Mouse (Mus musculus): ENCODE data around the gene Med24.
A peak's percentile ranks its signal among the peaks of the same experiment; 100 is the strongest.
"Not testable (repeated sequence)": the region's sequence is repeated elsewhere in the genome, so short reads cannot be mapped to it uniquely, and the experiment has no call there.

The Med24 gene

GRCm38 (mm10) chr11:98693201-98693600 lies 36.0 kb downstream of the Med24 start:
- DNase-seq (ENCODE audit: low spot score in 2 of 2), result no peak

GRCm38 (mm10) chr11:98688009-98688408 lies 41.2 kb downstream of the Med24 start:
- DNase-seq (ENCODE audit: low spot score in 2 of 2), result no peak

GRCm38 (mm10) chr11:98686976-98687375 lies 42.3 kb downstream of the Med24 start:
- no peak for DNase-seq (ENCODE audit: low spot score in 2 of 2)

- no peak for DNase-seq (ENCODE audit: low spot score in 2 of 2)
Measured at GRCm38 (mm10) chr11:98685642-98686041, 43.6 kb downstream of the Med24 start.

- DNase-seq (ENCODE audit: low spot score in 2 of 2), result no peak
Measured at GRCm38 (mm10) chr11:98682811-98683210, 46.4 kb downstream of the Med24 start.

GRCm38 (mm10) chr11:98681786-98682745 lies 47.2 kb downstream of the Med24 start, which contains the start of gene Psmd3:
Gene Psmd3 (plus strand): TSS chr11:98682554.
- peak; percentile 97 to 100 for DNase-seq (ENCODE audit: low spot score in 2 of 2)

- no peak for DNase-seq (ENCODE audit: low spot score in 2 of 2)
Measured at GRCm38 (mm10) chr11:98681186-98681585, 48.0 kb downstream of the Med24 start.

GRCm38 (mm10) chr11:98680595-98680994 lies 48.6 kb downstream of the Med24 start:
- not testable (repeated sequence) for DNase-seq (ENCODE audit: low spot score in 2 of 2)

GRCm38 (mm10) chr11:98680023-98680422 lies 49.2 kb downstream of the Med24 start:
- no peak for DNase-seq (ENCODE audit: low spot score in 2 of 2)

GRCm38 (mm10) chr11:98675829-98676363 lies 53.3 kb downstream of the Med24 start:
- DNase-seq (ENCODE audit: low spot score in 2 of 2), result no peak

GRCm38 (mm10) chr11:98673136-98673535 lies 56.1 kb downstream of the Med24 start:
- peak in 1 of 2 experiments; percentile 74 for DNase-seq (ENCODE audit: low spot score in 2 of 2)

GRCm38 (mm10) chr11:98672482-98672881 lies 56.8 kb downstream of the Med24 start:
- no peak for DNase-seq (ENCODE audit: low spot score in 2 of 2)

- peak in 1 of 2 experiments; percentile 50 for DNase-seq (ENCODE audit: low spot score in 2 of 2)
Measured at GRCm38 (mm10) chr11:98671857-98672256, 57.4 kb downstream of the Med24 start.

- no peak for DNase-seq (ENCODE audit: low spot score in 2 of 2)
Measured at GRCm38 (mm10) chr11:98671284-98671815, 57.9 kb downstream of the Med24 start.

GRCm38 (mm10) chr11:98668984-98669383 lies 60.3 kb downstream of the Med24 start:
- DNase-seq (ENCODE audit: low spot score in 2 of 2), result no peak

- DNase-seq (ENCODE audit: low spot score in 2 of 2), result no peak
Measured at GRCm38 (mm10) chr11:98664091-98664490, 65.1 kb downstream of the Med24 start, which contains the start of gene Gsdma. Gene Gsdma (plus strand): TSS chr11:98664351.

GRCm38 (mm10) chr11:98660517-98660916 lies 68.7 kb downstream of the Med24 start:
- peak in 1 of 2 experiments; percentile 60 for DNase-seq (ENCODE audit: low spot score in 2 of 2)

- peak; percentile 28 to 72 for DNase-seq (ENCODE audit: low spot score in 2 of 2)
Measured at GRCm38 (mm10) chr11:98655076-98655475, 74.2 kb downstream of the Med24 start.

Data from spleen, postnatal 10 days (tissue).